Mouse (Mus musculus) testis, adult 10 weeks (tissue): Measurements from ENCODE around the gene Olfr734. TPM values are rescaled to one million over a fixed set of nuclear protein-coding genes. Genes with fewer than 3 reads are reported as not detected.

ENCODE experiments used
- polyA plus RNA-seq: library from polyadenylated mRNA; stranded (reverse); fragments of 350-450 nt; fragmentation: Illumina TruSeq; extraction: RNeasy Lipid Tissue Mini Kit (QIAGEN cat#74804); gene quantifications from one replicate; pipeline ENCODE4 v1.2.3, GENCODE M21; 2014; ENCODE audit warnings: low read depth, low replicate concordance

Olfr734 gene
- 0.56 TPM for polyA plus RNA-seq

GRCm38 (mm10) chr14:50326661-50327060, at the start of gene Olfr734:
Gene Olfr734, minus strand, starts transcription at chr14:50326761.

GRCm38 (mm10) chr14:50357593-50357992, 31.0 kb upstream of the Olfr734 start, which contains the start of gene Tlr11:
Gene Tlr11, plus strand, starts transcription at chr14:50357914.

GRCm38 (mm10) chr14:50348796-50349195, 22.2 kb upstream of the Olfr734 start, which contains the start of gene Olfr735:
Gene Olfr735, minus strand, starts transcription at chr14:50348872.

GRCm38 (mm10) chr14:50301422-50301821, 25.1 kb downstream of the Olfr734 start, which contains the start of gene Olfr733:
Gene Olfr733, minus strand, starts transcription at chr14:50301522.

GRCm38 (mm10) chr14:50284106-50284505, 42.5 kb downstream of the Olfr734 start, which contains the start of gene Olfr732:
Gene Olfr732, minus strand, starts transcription at chr14:50284206.

Other genes with a start within 250 kb of the Olfr734 start
- gene Olfr726, start 235.8 kb downstream of the Olfr734 start, polyA plus RNA-seq = not detected
- not detected for gene Olfr727, start 203.6 kb downstream of the Olfr734 start, polyA plus RNA-seq
- not detected for gene Olfr728, start 184.1 kb downstream of the Olfr734 start, polyA plus RNA-seq
- gene Olfr729, start 173.9 kb downstream of the Olfr734 start, polyA plus RNA-seq = not detected
- gene Olfr730, start 138.6 kb downstream of the Olfr734 start, polyA plus RNA-seq = not detected
- gene Olfr731, start 84.9 kb downstream of the Olfr734 start, polyA plus RNA-seq = 0.41 TPM
- gene Olfr732, start 42.6 kb downstream of the Olfr734 start, polyA plus RNA-seq = 0.49 TPM
- 0.56 TPM for gene Olfr733, start 25.2 kb downstream of the Olfr734 start, polyA plus RNA-seq
- gene Olfr735, start 22.1 kb upstream of the Olfr734 start, polyA plus RNA-seq = 0.63 TPM
- gene Tlr11, start 31.2 kb upstream of the Olfr734 start, polyA plus RNA-seq = 0.10 TPM
- gene Olfr736, start 54.4 kb upstream of the Olfr734 start, polyA plus RNA-seq = 0.10 TPM
- gene Olfr738, start 80.8 kb upstream of the Olfr734 start, polyA plus RNA-seq = not detected
- gene Olfr739, start 91.9 kb upstream of the Olfr734 start, polyA plus RNA-seq = not detected
- not detected for gene Olfr740, start 118.8 kb upstream of the Olfr734 start, polyA plus RNA-seq
- not detected for gene Olfr741, start 146.0 kb upstream of the Olfr734 start, polyA plus RNA-seq
- gene Olfr742, start 176.8 kb upstream of the Olfr734 start, polyA plus RNA-seq = 0.08 TPM
- 0.15 TPM for gene Olfr743, start 195.1 kb upstream of the Olfr734 start, polyA plus RNA-seq